Mouse (Mus musculus): ENCODE measurements around the gene Eif4a1. TPM values are rescaled to one million over a fixed set of nuclear protein-coding genes. Genes with fewer than 3 reads are reported as not detected.

Eif4a1 gene
- polyA plus RNA-seq, 1 experiment, result 210 TPM

DNA sequence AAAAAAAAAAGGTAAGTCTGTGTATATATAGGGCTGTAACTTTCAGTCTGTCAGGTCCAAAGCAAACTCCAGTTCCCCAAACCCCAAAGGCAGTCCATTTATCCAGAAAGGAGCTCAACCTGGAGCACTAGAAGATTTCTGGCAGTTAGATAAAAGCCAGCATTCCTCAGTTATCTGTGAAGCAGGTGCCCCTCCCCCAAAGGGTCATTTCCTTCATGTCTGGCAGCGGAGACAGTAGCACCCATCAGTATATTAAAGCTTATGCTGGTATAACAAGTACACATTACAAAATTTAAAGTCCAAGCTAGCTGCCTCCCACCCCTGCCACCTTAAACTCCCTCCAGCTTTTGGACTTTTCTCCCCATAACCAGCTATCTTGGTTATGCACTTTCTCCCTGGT, 27.4 kb upstream of the Eif4a1 start:
- no peaks in the 10 kb centered on the region for H3K27me3 ChIP-seq (ENCODE audit: control insufficient read depth, insufficient read depth, low read length)
- H3K36me3 ChIP-seq (ENCODE audit: control insufficient read depth, insufficient read depth, low read length), result no peaks in the 10 kb centered on the region
- no peak overlapping the region for H3K4me3 ChIP-seq (ENCODE audit: control insufficient read depth, low read depth, low read length)
- peaks cover 9% of the 10 kb centered on the region for H3K4me1 ChIP-seq (ENCODE audit: control insufficient read depth, insufficient read depth, low read length)
- H3K27ac ChIP-seq (ENCODE audit: control insufficient read depth, insufficient read depth, low read depth, low read length), result no peak overlapping the region
- TF ChIP-seq CTCF (IDR thresholded peaks at IDR 0.05; ENCODE audit: control insufficient read depth, insufficient read depth, insufficient replicate concordance, low read depth, low read length), result no peak
- TF ChIP-seq POLR2A (IDR thresholded peaks at IDR 0.05; ENCODE audit: control insufficient read depth, low read depth, low read length), result no peak

DNA sequence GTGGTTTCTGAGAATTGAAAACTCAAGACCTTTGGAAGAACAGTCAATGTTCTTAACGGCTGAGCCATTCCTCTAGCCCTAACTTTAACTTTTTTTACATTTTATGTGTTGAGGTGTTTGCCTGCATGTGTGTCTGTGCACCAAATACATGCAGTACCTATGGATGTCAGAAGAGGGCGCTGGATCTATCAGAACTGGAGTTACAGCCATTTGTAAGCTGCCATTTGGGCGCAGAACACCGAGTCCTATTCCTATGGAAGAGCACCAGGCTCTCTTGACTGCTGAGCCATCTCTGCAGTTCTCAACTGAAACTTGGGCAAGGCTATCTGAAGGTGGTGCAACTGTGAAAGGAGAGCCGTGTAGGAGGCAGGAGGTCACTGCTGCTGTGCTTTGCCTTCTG, 26.4 kb upstream of the Eif4a1 start:
- Histone ChIP-seq H3K27ac (ENCODE audit: control insufficient read depth, insufficient read depth, low read depth, low read length) (no peak overlapping the region), H3K4me1 (ENCODE audit: control insufficient read depth, insufficient read depth, low read length) (peaks cover 7% of the 10 kb centered on the region), H3K36me3 (ENCODE audit: control insufficient read depth, insufficient read depth, low read length) (no peaks in the 10 kb centered on the region), H3K4me3 (ENCODE audit: control insufficient read depth, low read depth, low read length) (no peak overlapping the region), H3K27me3 (ENCODE audit: control insufficient read depth, insufficient read depth, low read length) (no peaks in the 10 kb centered on the region)
- no peak for TF ChIP-seq POLR2A (IDR thresholded peaks at IDR 0.05; ENCODE audit: control insufficient read depth, low read depth, low read length)
- TF ChIP-seq CTCF (IDR thresholded peaks at IDR 0.05; ENCODE audit: control insufficient read depth, insufficient read depth, insufficient replicate concordance, low read depth, low read length), result peak; percentile 42; the same call in 1 of the 2 replicates

DNA sequence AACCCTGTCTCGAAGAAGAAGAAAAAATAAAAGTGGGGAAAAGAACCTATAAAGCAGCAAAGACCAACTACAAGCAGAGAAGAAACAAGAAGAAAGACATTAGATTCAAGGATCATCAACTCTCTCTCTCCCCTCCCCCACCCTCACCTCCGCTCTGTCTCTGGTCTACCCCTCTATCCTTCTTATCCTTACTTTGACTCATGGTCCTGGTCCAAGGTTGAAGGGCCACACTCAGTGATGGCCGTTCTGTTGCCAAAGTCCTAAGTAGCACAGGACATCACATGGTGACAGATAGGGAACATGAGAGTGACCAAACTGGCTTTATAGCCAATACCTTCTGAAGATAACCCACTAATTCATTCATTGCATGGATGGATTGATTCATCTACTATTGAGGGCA, 25.2 kb upstream of the Eif4a1 start:
- H3K4me1 ChIP-seq (ENCODE audit: control insufficient read depth, insufficient read depth, low read length), result peaks cover 7% of the 10 kb centered on the region
- no peak overlapping the region for H3K27ac ChIP-seq (ENCODE audit: control insufficient read depth, insufficient read depth, low read depth, low read length)
- H3K27me3 ChIP-seq (ENCODE audit: control insufficient read depth, insufficient read depth, low read length), result no peaks in the 10 kb centered on the region
- TF ChIP-seq CTCF (IDR thresholded peaks at IDR 0.05; ENCODE audit: control insufficient read depth, insufficient read depth, insufficient replicate concordance, low read depth, low read length) (no peak), POLR2A (IDR thresholded peaks at IDR 0.05; ENCODE audit: control insufficient read depth, low read depth, low read length) (no peak)
- H3K4me3 ChIP-seq (ENCODE audit: control insufficient read depth, low read depth, low read length), result no peak overlapping the region
- no peaks in the 10 kb centered on the region for H3K36me3 ChIP-seq (ENCODE audit: control insufficient read depth, insufficient read depth, low read length)

DNA sequence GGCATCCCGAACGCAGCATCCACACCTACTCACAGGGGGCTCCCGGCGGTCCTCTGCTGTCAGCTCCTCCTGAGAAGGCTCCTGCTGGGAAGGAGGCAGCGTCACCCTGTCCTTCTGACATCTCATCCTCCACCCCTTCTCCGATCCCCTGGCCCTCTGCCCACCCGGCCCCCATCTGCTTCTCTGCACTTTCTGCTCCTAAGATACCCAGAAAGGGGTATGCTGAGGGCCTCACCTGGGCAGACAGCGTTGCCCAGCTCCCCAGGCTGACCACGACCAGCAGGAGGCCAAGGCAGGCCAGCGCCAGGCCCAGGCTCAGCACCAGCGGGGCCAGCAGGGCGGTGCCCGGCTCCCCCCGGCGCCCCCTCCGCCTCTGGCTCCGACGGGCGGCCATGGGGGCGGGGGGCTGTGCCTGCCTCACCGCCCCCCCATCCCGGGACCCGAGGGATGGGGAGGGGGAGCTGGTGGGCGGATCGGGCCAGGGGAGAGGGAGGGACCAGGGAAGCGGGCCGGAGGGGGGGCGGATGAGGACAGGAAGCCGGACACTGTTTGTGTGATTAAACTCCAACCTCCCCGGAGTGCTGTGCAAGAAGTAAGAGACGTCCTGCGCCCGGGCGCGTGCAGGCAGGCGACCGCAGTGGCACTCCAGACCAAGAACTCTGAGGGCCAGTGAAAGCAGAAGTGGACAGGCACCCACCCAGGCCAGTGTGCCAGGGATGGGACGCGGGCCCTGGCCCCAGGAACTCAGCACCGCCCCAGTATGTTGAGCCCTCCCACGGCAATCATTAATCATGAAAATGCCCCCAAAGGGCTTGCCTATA, 23.3 kb upstream of the Eif4a1 start, which contains the start of the genes Tnfsf12 and Tnfsfm13:
Tnfsf12 (minus strand) TSS at position 489 of the 821 bp plus-strand sequence.
Tnfsfm13 (minus strand) TSS at position 738 of the 821 bp plus-strand sequence.
- TF ChIP-seq CTCF (IDR thresholded peaks at IDR 0.05; ENCODE audit: control insufficient read depth, insufficient read depth, insufficient replicate concordance, low read depth, low read length), result no peak
- TF ChIP-seq POLR2A (IDR thresholded peaks at IDR 0.05; ENCODE audit: control insufficient read depth, low read depth, low read length), result peak; percentile 26; the same call in 1 of the 2 replicates
- H3K27me3 ChIP-seq (ENCODE audit: control insufficient read depth, insufficient read depth, low read length), result no peaks in the 10 kb centered on the region
- H3K36me3 ChIP-seq (ENCODE audit: control insufficient read depth, insufficient read depth, low read length), result no peaks in the 10 kb centered on the region
- H3K4me1 ChIP-seq (ENCODE audit: control insufficient read depth, insufficient read depth, low read length), result peaks cover 7% of the 10 kb centered on the region
- peak within 1 kb of the TSS; percentile 76 for H3K4me3 ChIP-seq (ENCODE audit: control insufficient read depth, low read depth, low read length)
- H3K27ac ChIP-seq (ENCODE audit: control insufficient read depth, insufficient read depth, low read depth, low read length), result peak within 1 kb of the TSS; percentile 76

DNA sequence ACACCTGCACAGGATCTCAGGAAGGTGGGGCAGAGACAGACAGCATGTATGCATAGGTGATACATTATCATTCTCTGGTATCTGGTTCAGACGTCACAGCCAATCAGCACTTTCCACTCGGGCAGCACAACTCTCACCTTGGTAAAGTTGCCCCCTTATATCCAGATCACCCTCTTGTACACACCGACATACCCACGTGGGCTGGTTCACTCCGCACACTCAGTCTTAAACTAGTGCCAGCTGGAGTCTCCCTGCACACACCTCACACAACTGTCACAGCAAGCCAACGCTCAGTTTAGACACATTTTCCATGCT, 22.8 kb upstream of the Eif4a1 start:
- Histone ChIP-seq H3K4me1 (ENCODE audit: control insufficient read depth, insufficient read depth, low read length) (peaks cover 7% of the 10 kb centered on the region), H3K27me3 (ENCODE audit: control insufficient read depth, insufficient read depth, low read length) (no peaks in the 10 kb centered on the region), H3K36me3 (ENCODE audit: control insufficient read depth, insufficient read depth, low read length) (no peaks in the 10 kb centered on the region), H3K27ac (ENCODE audit: control insufficient read depth, insufficient read depth, low read depth, low read length) (no peak overlapping the region), H3K4me3 (ENCODE audit: control insufficient read depth, low read depth, low read length) (peak overlapping the region; percentile 76)
- no peak for TF ChIP-seq CTCF (IDR thresholded peaks at IDR 0.05; ENCODE audit: control insufficient read depth, insufficient read depth, insufficient replicate concordance, low read depth, low read length)
- no peak for TF ChIP-seq POLR2A (IDR thresholded peaks at IDR 0.05; ENCODE audit: control insufficient read depth, low read depth, low read length)

DNA sequence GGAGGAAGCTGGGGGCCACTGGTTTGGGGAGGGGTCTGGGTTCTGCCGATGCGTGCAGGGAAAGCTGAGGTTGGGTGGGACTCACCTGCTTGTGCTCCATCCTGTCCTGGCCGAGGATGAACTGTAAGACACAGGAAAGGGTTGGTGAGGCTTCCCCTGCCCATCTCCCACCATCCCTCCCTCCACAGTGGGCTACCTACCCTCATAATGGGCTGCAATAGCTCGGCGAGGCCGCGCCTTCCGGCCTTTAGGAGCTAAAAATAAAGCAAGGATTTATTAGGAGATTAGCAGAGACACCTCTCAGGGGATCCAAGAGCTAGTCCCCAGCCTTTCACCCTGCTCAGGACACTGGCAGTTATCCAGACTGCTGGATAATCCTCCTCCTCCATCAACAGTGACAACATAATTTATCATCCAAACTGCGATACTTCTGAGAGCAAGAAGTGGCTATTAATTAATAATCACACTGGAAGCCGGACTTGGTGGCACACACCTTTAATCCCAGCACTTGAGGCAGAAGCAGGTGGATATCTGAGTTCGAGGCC, 21.3 kb upstream of the Eif4a1 start:
- Histone ChIP-seq H3K4me1 (ENCODE audit: control insufficient read depth, insufficient read depth, low read length) (peaks cover 7% of the 10 kb centered on the region), H3K27ac (ENCODE audit: control insufficient read depth, insufficient read depth, low read depth, low read length) (no peak overlapping the region), H3K36me3 (ENCODE audit: control insufficient read depth, insufficient read depth, low read length) (no peaks in the 10 kb centered on the region), H3K27me3 (ENCODE audit: control insufficient read depth, insufficient read depth, low read length) (no peaks in the 10 kb centered on the region), H3K4me3 (ENCODE audit: control insufficient read depth, low read depth, low read length) (no peak overlapping the region)
- no peak for TF ChIP-seq CTCF (IDR thresholded peaks at IDR 0.05; ENCODE audit: control insufficient read depth, insufficient read depth, insufficient replicate concordance, low read depth, low read length)
- TF ChIP-seq POLR2A (IDR thresholded peaks at IDR 0.05; ENCODE audit: control insufficient read depth, low read depth, low read length), result no peak

DNA sequence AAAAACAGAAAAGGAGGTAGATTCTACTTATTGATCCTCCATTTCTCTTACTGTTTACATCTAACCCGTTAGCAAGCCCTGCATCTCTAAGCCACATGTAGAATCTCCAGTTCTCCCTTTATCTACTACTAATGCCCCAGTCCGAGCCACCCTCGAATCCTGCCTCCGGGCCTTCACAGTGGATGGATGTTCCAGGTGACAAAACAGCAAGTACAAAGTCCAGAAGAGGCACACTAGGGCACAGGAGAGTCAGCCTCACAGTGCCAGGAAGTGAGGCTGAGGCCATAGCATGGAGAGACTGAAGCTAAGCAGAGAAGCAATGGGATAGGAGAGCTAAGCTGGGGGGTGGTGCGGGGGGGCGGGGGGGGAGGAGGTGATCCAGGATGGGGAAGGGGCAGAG, 20.6 kb upstream of the Eif4a1 start:
- H3K36me3 ChIP-seq (ENCODE audit: control insufficient read depth, insufficient read depth, low read length), result no peaks in the 10 kb centered on the region
- peaks cover 7% of the 10 kb centered on the region for H3K4me1 ChIP-seq (ENCODE audit: control insufficient read depth, insufficient read depth, low read length)
- TF ChIP-seq CTCF (IDR thresholded peaks at IDR 0.05; ENCODE audit: control insufficient read depth, insufficient read depth, insufficient replicate concordance, low read depth, low read length), result no peak
- TF ChIP-seq POLR2A (IDR thresholded peaks at IDR 0.05; ENCODE audit: control insufficient read depth, low read depth, low read length), result no peak
- H3K27ac ChIP-seq (ENCODE audit: control insufficient read depth, insufficient read depth, low read depth, low read length), result no peak overlapping the region
- no peaks in the 10 kb centered on the region for H3K27me3 ChIP-seq (ENCODE audit: control insufficient read depth, insufficient read depth, low read length)
- no peak overlapping the region for H3K4me3 ChIP-seq (ENCODE audit: control insufficient read depth, low read depth, low read length)
